ENCODE assay signal across 8 mouse cellular contexts in genomic region chr7:49427843-49428242, GRCm38 (mm10).
DNase-seq lines count a peak whose midpoint lies in the region; ATAC-seq lines count a peak whose summit lies in the region.

No protein-coding gene starts in this region.

- peak; percentile 80 for ATAC-seq in common myeloid progenitor, adult 5-6 weeks (replicated peaks; ENCODE audit: low read depth, poor library complexity, severe bottlenecking)
- ATAC-seq in megakaryocyte-erythroid progenitor cell, adult 5-6 weeks (replicated peaks; ENCODE audit: low FRiP score, low TSS enrichment, poor library complexity, severe bottlenecking) = peak; percentile 65
- no peak for ATAC-seq in erythroblast, adult 5-6 weeks (replicated peaks; ENCODE audit: low FRiP score, poor library complexity, severe bottlenecking)

- peak; percentile 37 for DNase-seq in kidney, postnatal 10 days
- DNase-seq in kidney, adult 9 months = no peak
- peak; percentile 83 for DNase-seq in ES-CJ7 (ENCODE audit: low read depth, low spot score)
- no peak for DNase-seq in right cerebral cortex, postnatal 25 days
- DNase-seq in frontal cortex, postnatal 36 days (ENCODE audit: low spot score in 2 of 2) = no peak

Comparison
In these comparisons a context has a peak if more than half of its experiments do, and no peak if none do; other contexts are left out.
1. DNase-seq: peak in kidney, postnatal 10 days (single experiment) and ES-CJ7 (single experiment); none in kidney, adult 9 months (single experiment), right cerebral cortex, postnatal 25 days (single experiment) and frontal cortex, postnatal 36 days (0 of 2).